Mouse (Mus musculus): ENCODE data around the gene Mark3. TPM values are rescaled to one million over a fixed set of nuclear protein-coding genes. Genes with fewer than 3 reads are reported as not detected.

The Mark3 gene
- total RNA-seq, 1 experiment, result 90.9 TPM

DNA sequence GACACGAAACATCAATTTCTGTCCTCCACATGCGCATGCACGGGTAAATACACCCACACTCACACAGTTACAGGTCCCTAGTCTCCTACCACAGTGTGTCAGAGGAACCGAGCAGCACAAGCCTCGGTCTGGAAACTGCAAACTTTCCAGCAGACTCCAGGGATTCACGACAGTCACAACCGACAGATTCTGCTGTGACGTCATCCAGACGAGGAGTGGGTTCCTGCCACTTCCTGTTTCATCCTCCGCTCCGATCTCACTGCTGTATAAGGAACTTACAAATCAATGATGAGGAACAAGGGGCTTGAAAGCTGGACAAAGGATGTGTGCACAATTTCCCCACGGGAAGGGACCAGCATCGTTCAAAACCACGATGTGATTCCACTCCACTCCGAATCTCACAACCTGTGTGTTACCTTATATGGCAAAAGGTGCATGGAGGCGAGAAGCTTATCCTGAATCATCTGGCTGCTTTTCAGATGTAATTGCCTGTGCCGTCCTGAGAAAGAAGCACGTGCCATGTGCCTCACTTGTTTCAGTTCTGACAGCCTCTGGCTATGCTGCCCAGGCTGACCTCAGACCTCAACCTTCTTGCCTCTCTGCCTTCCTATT, 14.6 kb upstream of the Mark3 start:
- in situ Hi-C loops (cut with MboI; ENCODE audit: low sequenced_read_pairs in 2 of 2, unreplicated experiment in 2 of 2), result no loop called here
- Histone ChIP-seq H3K4me3 (ENCODE audit: insufficient read depth in 1 of 2, low read depth in 1 of 2, low read length in 2 of 2, poor library complexity in 1 of 2, severe bottlenecking in 1 of 2) (no peak overlapping the region), H3K4me1 (ENCODE audit: control insufficient read depth in 2 of 2, insufficient read depth in 2 of 2, low read length in 2 of 2, poor library complexity in 1 of 2) (peaks cover 0 to 6% of the 10 kb centered on the region in 2 experiments; a peak in 1 of 4 replicates), H3K36me3 (ENCODE audit: control insufficient read depth, insufficient read depth, low read length, poor library complexity, severe bottlenecking) (no peaks in the 10 kb centered on the region), H3K9ac (ENCODE audit: insufficient read depth, low read depth, low read length, poor library complexity, severe bottlenecking) (no peak overlapping the region), H3K27ac (ENCODE audit: insufficient read depth, low read depth, low read length, poor library complexity, severe bottlenecking) (no peak overlapping the region), H3K9me3 (ENCODE audit: control insufficient read depth, insufficient read depth, low read depth, low read length) (no peaks in the 10 kb centered on the region)
- DNase-seq (ENCODE audit: low read depth, low spot score), result no peak
- no peak for TF ChIP-seq HCFC1 (IDR thresholded peaks at IDR 0.05; ENCODE audit: borderline replicate concordance, insufficient read depth, low read length)
- TF ChIP-seq MAFK (IDR thresholded peaks at IDR 0.05; ENCODE audit: insufficient read depth, low read depth, low read length), result no peak
- no peak for TF ChIP-seq ZNF384 (IDR thresholded peaks at IDR 0.05; ENCODE audit: low read depth, low read length)
- no peak for TF ChIP-seq CHD2 (IDR thresholded peaks at IDR 0.05; ENCODE audit: low read depth, low read length)
- TF ChIP-seq ZC3H11A (IDR thresholded peaks at IDR 0.05; ENCODE audit: borderline replicate concordance, low read depth, low read length), result no peak

DNA sequence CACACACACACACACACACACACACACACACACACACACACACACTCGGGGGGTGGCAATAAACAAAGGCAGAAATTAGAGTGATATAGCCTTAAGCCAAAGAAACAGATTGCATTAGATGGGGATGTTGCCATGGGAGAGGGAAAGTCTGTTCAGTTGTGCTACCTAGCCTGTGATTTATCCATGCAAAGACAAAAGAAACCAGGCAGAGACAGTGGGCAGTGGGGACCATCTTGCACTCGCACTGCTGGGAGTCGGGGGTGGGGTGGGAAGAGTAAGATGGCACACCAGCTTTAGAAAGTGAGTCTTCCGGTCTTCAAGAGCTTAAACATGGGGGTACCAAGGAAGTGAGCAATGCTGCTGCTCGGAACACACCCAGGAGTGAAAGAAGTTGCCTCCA, 14.0 kb upstream of the Mark3 start:
- no peak for DNase-seq (ENCODE audit: low read depth, low spot score)
- Histone ChIP-seq H3K4me1 (ENCODE audit: control insufficient read depth in 2 of 2, insufficient read depth in 2 of 2, low read length in 2 of 2, poor library complexity in 1 of 2) (peaks cover 0 to 6% of the 10 kb centered on the region in 2 experiments; a peak in 1 of 4 replicates), H3K27ac (ENCODE audit: insufficient read depth, low read depth, low read length, poor library complexity, severe bottlenecking) (no peak overlapping the region), H3K4me3 (ENCODE audit: insufficient read depth in 1 of 2, low read depth in 1 of 2, low read length in 2 of 2, poor library complexity in 1 of 2, severe bottlenecking in 1 of 2) (no peak overlapping the region), H3K36me3 (ENCODE audit: control insufficient read depth, insufficient read depth, low read length, poor library complexity, severe bottlenecking) (no peaks in the 10 kb centered on the region), H3K9ac (ENCODE audit: insufficient read depth, low read depth, low read length, poor library complexity, severe bottlenecking) (no peak overlapping the region), H3K9me3 (ENCODE audit: control insufficient read depth, insufficient read depth, low read depth, low read length) (no peaks in the 10 kb centered on the region)
- in situ Hi-C loops (cut with MboI; ENCODE audit: low sequenced_read_pairs in 2 of 2, unreplicated experiment in 2 of 2), result no loop called here
- no peak for TF ChIP-seq MAFK (IDR thresholded peaks at IDR 0.05; ENCODE audit: insufficient read depth, low read depth, low read length)
- no peak for TF ChIP-seq CHD2 (IDR thresholded peaks at IDR 0.05; ENCODE audit: low read depth, low read length)
- no peak for TF ChIP-seq ZC3H11A (IDR thresholded peaks at IDR 0.05; ENCODE audit: borderline replicate concordance, low read depth, low read length)

- no peaks in the 10 kb centered on the region for H3K9me3 ChIP-seq (ENCODE audit: control insufficient read depth, insufficient read depth, low read depth, low read length)
- DNase-seq (ENCODE audit: low read depth, low spot score), result no peak
- H3K27ac ChIP-seq (ENCODE audit: insufficient read depth, low read depth, low read length, poor library complexity, severe bottlenecking), result no peak overlapping the region
- peaks cover 0 to 3% of the 10 kb centered on the region in 2 experiments; a peak in 1 of 4 replicates for H3K4me1 ChIP-seq (ENCODE audit: control insufficient read depth in 2 of 2, insufficient read depth in 2 of 2, low read length in 2 of 2, poor library complexity in 1 of 2)
- H3K36me3 ChIP-seq (ENCODE audit: control insufficient read depth, insufficient read depth, low read length, poor library complexity, severe bottlenecking), result no peaks in the 10 kb centered on the region
- no peak for TF ChIP-seq ZC3H11A (IDR thresholded peaks at IDR 0.05; ENCODE audit: borderline replicate concordance, low read depth, low read length)
- TF ChIP-seq CHD2 (IDR thresholded peaks at IDR 0.05; ENCODE audit: low read depth, low read length), result no peak
- TF ChIP-seq HCFC1 (IDR thresholded peaks at IDR 0.05; ENCODE audit: borderline replicate concordance, insufficient read depth, low read length), result no peak
- no peak for TF ChIP-seq ZNF384 (IDR thresholded peaks at IDR 0.05; ENCODE audit: low read depth, low read length)
- no peak for TF ChIP-seq MAFK (IDR thresholded peaks at IDR 0.05; ENCODE audit: insufficient read depth, low read depth, low read length)
- no peak overlapping the region for H3K4me3 ChIP-seq (ENCODE audit: insufficient read depth in 1 of 2, low read depth in 1 of 2, low read length in 2 of 2, poor library complexity in 1 of 2, severe bottlenecking in 1 of 2)
- in situ Hi-C loops (cut with MboI; ENCODE audit: low sequenced_read_pairs in 2 of 2, unreplicated experiment in 2 of 2), result no loop called here
- H3K9ac ChIP-seq (ENCODE audit: insufficient read depth, low read depth, low read length, poor library complexity, severe bottlenecking), result no peak overlapping the region
These were observed 12.0 kb upstream of the Mark3 start for GRCm38 (mm10) chr12:111562276-111562814.

DNA sequence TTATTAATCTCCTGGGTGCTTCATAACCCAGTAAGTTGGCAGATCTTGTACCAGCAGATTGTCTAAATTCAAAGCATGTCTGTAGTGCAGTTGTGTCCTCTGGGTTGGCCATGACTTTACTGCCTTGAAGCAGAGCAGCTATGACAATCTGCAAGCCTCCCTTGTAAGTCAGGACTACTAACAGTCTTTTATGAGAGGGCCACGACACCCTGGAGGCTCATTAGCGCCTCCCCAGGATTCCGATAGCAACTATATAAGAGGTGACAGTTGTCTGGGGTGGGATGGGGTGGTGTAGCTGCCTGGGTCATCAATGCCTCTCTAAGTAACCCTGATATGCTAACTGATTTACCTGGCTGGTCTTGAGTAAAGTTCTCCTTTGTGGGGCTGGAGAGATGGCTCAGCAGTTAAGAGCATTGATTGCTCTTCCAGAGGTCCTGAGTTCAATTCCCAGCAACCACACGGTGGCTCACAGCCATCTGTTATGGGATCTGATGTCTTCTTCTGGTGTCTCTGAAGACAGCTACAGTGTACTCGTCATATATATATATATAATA, 11.2 kb upstream of the Mark3 start:
- TF ChIP-seq HCFC1 (IDR thresholded peaks at IDR 0.05; ENCODE audit: borderline replicate concordance, insufficient read depth, low read length) (no peak), ZC3H11A (IDR thresholded peaks at IDR 0.05; ENCODE audit: borderline replicate concordance, low read depth, low read length) (no peak), ZNF384 (IDR thresholded peaks at IDR 0.05; ENCODE audit: low read depth, low read length) (no peak), CHD2 (IDR thresholded peaks at IDR 0.05; ENCODE audit: low read depth, low read length) (no peak), MAFK (IDR thresholded peaks at IDR 0.05; ENCODE audit: insufficient read depth, low read depth, low read length) (no peak)
- H3K27ac ChIP-seq (ENCODE audit: insufficient read depth, low read depth, low read length, poor library complexity, severe bottlenecking), result no peak overlapping the region
- no peaks in the 10 kb centered on the region for H3K36me3 ChIP-seq (ENCODE audit: control insufficient read depth, insufficient read depth, low read length, poor library complexity, severe bottlenecking)
- DNase-seq (ENCODE audit: low read depth, low spot score), result no peak
- H3K9ac ChIP-seq (ENCODE audit: insufficient read depth, low read depth, low read length, poor library complexity, severe bottlenecking), result no peak overlapping the region
- no peak overlapping the region for H3K4me3 ChIP-seq (ENCODE audit: insufficient read depth in 1 of 2, low read depth in 1 of 2, low read length in 2 of 2, poor library complexity in 1 of 2, severe bottlenecking in 1 of 2)
- in situ Hi-C loops (cut with MboI; ENCODE audit: low sequenced_read_pairs in 2 of 2, unreplicated experiment in 2 of 2), result no loop called here
- no peaks in the 10 kb centered on the region for H3K9me3 ChIP-seq (ENCODE audit: control insufficient read depth, insufficient read depth, low read depth, low read length)
- peaks cover 0 to 3% of the 10 kb centered on the region in 2 experiments; a peak in 1 of 4 replicates for H3K4me1 ChIP-seq (ENCODE audit: control insufficient read depth in 2 of 2, insufficient read depth in 2 of 2, low read length in 2 of 2, poor library complexity in 1 of 2)
